Comparison of ENCODE assay signal across 26 mouse cellular contexts in genomic region chr2:77162135-77162534, GRCm38 (mm10). TPM values are rescaled to one million over a fixed set of nuclear protein-coding genes. Genes with fewer than 3 reads are reported as not detected.
DNase-seq lines count a peak whose midpoint lies in the region; ATAC-seq and TF ChIP-seq lines count a peak whose summit lies in the region.
"Had no signal": no experiment of that assay in that cellular context is flagged by ENCODE, and none has a peak within 500 bp of the region (broad histone marks: within the 10 kb centered on the region; RNA-seq: fewer than 3 reads in every experiment).

No protein-coding gene starts in this region.

- peak overlapping the region; percentile 81 for H3K27ac ChIP-seq in lung, postnatal 0 days (ENCODE audit: low read length)
- 0 out of 2 replicates have a peak overlapping the region, but pooled peaks have one; percentile 9 for H3K27ac ChIP-seq in stomach, postnatal 0 days (replicated peaks)
- no peak overlapping the region for H3K27ac ChIP-seq in hindbrain, embryonic 13.5 days
- H3K27ac ChIP-seq: embryonic facial prominence, embryonic 12.5 days; embryonic facial prominence, embryonic 15.5 days; forebrain, embryonic 15.5 days; heart, embryonic 15.5 days; hindbrain, embryonic 10.5 days; hindbrain, embryonic 14.5 days; hindbrain, postnatal 0 days had no signal

- no peak overlapping the region for H3K9ac ChIP-seq in lung, postnatal 0 days (replicated peaks; ENCODE audit: low read depth)
- H3K9ac ChIP-seq in stomach, postnatal 0 days (ENCODE audit: low read length) = no peak overlapping the region
- H3K9ac ChIP-seq in hindbrain, embryonic 13.5 days = no peak overlapping the region
- H3K9ac ChIP-seq: embryonic facial prominence, embryonic 12.5 days; embryonic facial prominence, embryonic 15.5 days; forebrain, embryonic 15.5 days; heart, embryonic 12.5 days; heart, embryonic 15.5 days; hindbrain, embryonic 14.5 days had no signal

- no peak overlapping the region for H3K4me3 ChIP-seq in lung, postnatal 0 days (ENCODE audit: low read depth, low read length)
- no peak overlapping the region for H3K4me3 ChIP-seq in stomach, postnatal 0 days (ENCODE audit: low read depth, low read length)
- H3K4me3 ChIP-seq in hindbrain, embryonic 13.5 days = no peak overlapping the region
- H3K4me3 ChIP-seq: embryonic facial prominence, embryonic 12.5 days; embryonic facial prominence, embryonic 15.5 days; forebrain, embryonic 15.5 days; heart, embryonic 12.5 days; heart, embryonic 15.5 days; hindbrain, embryonic 10.5 days had no signal

- no peaks in the 10 kb centered on the region for H3K36me3 ChIP-seq in lung, postnatal 0 days (ENCODE audit: insufficient read depth, low read length)
- no peaks in the 10 kb centered on the region for H3K36me3 ChIP-seq in stomach, postnatal 0 days (ENCODE audit: control insufficient read depth, insufficient read depth, low read length)
- H3K36me3 ChIP-seq in hindbrain, embryonic 13.5 days = no peaks in the 10 kb centered on the region
- H3K36me3 ChIP-seq: embryonic facial prominence, embryonic 12.5 days; embryonic facial prominence, embryonic 15.5 days; forebrain, embryonic 15.5 days; hindbrain, embryonic 10.5 days had no signal

- H3K9me3 ChIP-seq in lung, postnatal 0 days (ENCODE audit: low read length) = no peaks in the 10 kb centered on the region
- H3K9me3 ChIP-seq in stomach, postnatal 0 days (ENCODE audit: control insufficient read depth, low read length) = no peaks in the 10 kb centered on the region
- H3K9me3 ChIP-seq in hindbrain, embryonic 13.5 days = no peaks in the 10 kb centered on the region
- H3K9me3 ChIP-seq: embryonic facial prominence, embryonic 12.5 days; embryonic facial prominence, embryonic 15.5 days; forebrain, embryonic 15.5 days; heart, embryonic 12.5 days; heart, embryonic 15.5 days; hindbrain, embryonic 10.5 days had no signal

- peaks cover 7% of the 10 kb centered on the region; the same call in 1 of the 2 replicates for H3K4me1 ChIP-seq in lung, postnatal 0 days (ENCODE audit: insufficient read depth, low read depth, low read length)
- H3K4me1 ChIP-seq in stomach, postnatal 0 days (replicated peaks; ENCODE audit: control insufficient read depth, insufficient read depth) = no peaks in the 10 kb centered on the region
- no peaks in the 10 kb centered on the region for H3K4me1 ChIP-seq in hindbrain, embryonic 13.5 days (replicated peaks)
- H3K4me1 ChIP-seq: embryonic facial prominence, embryonic 12.5 days; embryonic facial prominence, embryonic 15.5 days; hindbrain, embryonic 10.5 days had no signal

- no peaks in the 10 kb centered on the region for H3K27me3 ChIP-seq in lung, postnatal 0 days (replicated peaks; ENCODE audit: insufficient read depth, low read length)
- no peaks in the 10 kb centered on the region for H3K27me3 ChIP-seq in stomach, postnatal 0 days (ENCODE audit: control insufficient read depth, insufficient read depth, low read length)
- no peaks in the 10 kb centered on the region for H3K27me3 ChIP-seq in hindbrain, embryonic 13.5 days
- H3K27me3 ChIP-seq: embryonic facial prominence, embryonic 12.5 days; embryonic facial prominence, embryonic 15.5 days; forebrain, embryonic 15.5 days; heart, embryonic 12.5 days; heart, embryonic 15.5 days had no signal

- peak; percentile 49 to 71 for DNase-seq in lung, adult 18-20 months
- no peak for DNase-seq in lung, postnatal 14 days
- DNase-seq in lung, postnatal 0 days (ENCODE audit: low spot score) = peak; percentile 94
- DNase-seq in lung, postnatal 36 days = peak; percentile 74
- DNase-seq in stomach, postnatal 0 days (ENCODE audit: low spot score) = no peak
- DNase-seq in gastrocnemius, postnatal 36 days = no peak
- DNase-seq in gastrocnemius, postnatal 10 days = no peak
- DNase-seq: adrenal gland, postnatal 10 days; adrenal gland, postnatal 36 days; cerebellum, adult 18-20 months; cerebellum, adult 9-10 months; cerebellum, postnatal 14 days; gastrocnemius, postnatal 14 days; heart, adult 18-20 months; heart, postnatal 10 days; heart, postnatal 36 days had no signal

- 53% methylated on average over 3 of the region's 3 CpGs for WGBS in lung, postnatal 0 days
- 54% methylated on average over 3 of the region's 3 CpGs for WGBS in stomach, postnatal 0 days
- 95% methylated on average over 3 of the region's 3 CpGs for WGBS in hindbrain, embryonic 13.5 days

- H3K4me2 ChIP-seq in lung, postnatal 0 days (replicated peaks; ENCODE audit: low read depth, low read length) = no peak overlapping the region
- no peak overlapping the region for H3K4me2 ChIP-seq in stomach, postnatal 0 days (replicated peaks; ENCODE audit: low read depth)
- H3K4me2 ChIP-seq in hindbrain, embryonic 13.5 days = no peak overlapping the region
- H3K4me2 ChIP-seq: embryonic facial prominence, embryonic 12.5 days; embryonic facial prominence, embryonic 15.5 days; forebrain, embryonic 15.5 days; heart, embryonic 12.5 days; heart, embryonic 15.5 days; hindbrain, embryonic 14.5 days had no signal

- intact Hi-C loops in gastrocnemius, postnatal 36 days (cut with DNase I) = no loop called here

- TF ChIP-seq EP300 in lung, postnatal 0 days (IDR thresholded peaks at IDR 0.05) = peak; percentile 98
- TF ChIP-seq EP300 in stomach, postnatal 0 days (optimal IDR thresholded peaks at IDR 0.05) = no peak

- peak; percentile 93 for ATAC-seq in lung, postnatal 0 days
- ATAC-seq in stomach, postnatal 0 days (ENCODE audit: low FRiP score, low TSS enrichment) = peak; percentile 42; the same call in 1 of the 2 replicates
- ATAC-seq in hindbrain, embryonic 13.5 days (ENCODE audit: low FRiP score) = no peak
- ATAC-seq: activated CD4-positive, CD25-positive, alpha-beta regulatory T cell, adult 4 months; forebrain, embryonic 15.5 days; hindbrain, postnatal 0 days had no signal

- TF ChIP-seq CTCF in lung, postnatal 0 days (IDR thresholded peaks at IDR 0.05) = no peak
- TF ChIP-seq CTCF in stomach, postnatal 0 days (IDR thresholded peaks at IDR 0.05; ENCODE audit: low read depth) = no peak

RNA-seq across cellular contexts. Expression of gene Ccdc141, which starts 8.3 kb away (rescaled TPM):
- polyA plus RNA-seq in lung, postnatal 0 days (2015; fragmentation: Nextera tagmentation; extraction: Ambion mirVana) = 31.9 and 37.0 TPM in 2 replicates
- polyA plus RNA-seq in stomach, postnatal 0 days (2015; fragmentation: Nextera tagmentation; extraction: Ambion mirVana) = 5.6 and 6.7 TPM in 2 replicates
- 10 to 100 TPM in 1 of 2 experiments, 1 to 10 TPM in 1; 7.6 to 11.3 TPM for total RNA-seq in gastrocnemius, postnatal 36 days (2021)
- total RNA-seq in gastrocnemius, postnatal 10 days (2021) = 10 to 100 TPM; 65.1 to 71.3 TPM
- polyA plus RNA-seq in hindbrain, embryonic 13.5 days (2015; fragmentation: Nextera tagmentation; extraction: Ambion mirVana) = 6.9 and 7.3 TPM in 2 replicates

Comparison
In these comparisons a context has a peak if more than half of its experiments do, and no peak if none do; other contexts are left out.
1. DNase-seq: peak in lung, adult 18-20 months (2 of 2), lung, postnatal 0 days (single experiment) and lung, postnatal 36 days (single experiment); none in lung, postnatal 14 days (single experiment), stomach, postnatal 0 days (single experiment), gastrocnemius, postnatal 36 days (0 of 2) and gastrocnemius, postnatal 10 days (single experiment).